Comparison of ENCODE assay signal across 8 mouse cellular contexts in genomic region chr15:77203255-77203981, GRCm38 (mm10).
DNase-seq lines count a peak whose midpoint lies in the region; ATAC-seq and TF ChIP-seq lines count a peak whose summit lies in the region.

No protein-coding gene starts in this region.

- TF ChIP-seq POLR2A in liver, adult 2 months (IDR thresholded peaks at IDR 0.05; ENCODE audit: extremely low read depth, insufficient read depth, low read length): no peak

- 67% methylated on average over 14 of the region's 14 CpGs for WGBS in forebrain, embryonic 12.5 days
- 54% methylated on average over 14 of the region's 14 CpGs for WGBS in hindbrain, embryonic 15.5 days
- WGBS in liver, adult 2 months: 22% methylated on average over 14 of the region's 14 CpGs
- 59% methylated on average over 14 of the region's 14 CpGs for WGBS in neural tube, embryonic 13.5 days

- TF ChIP-seq CTCF in liver, adult 2 months (IDR thresholded peaks at IDR 0.05; ENCODE audit: low read depth, low read length): no peak

- H3K27ac ChIP-seq in forebrain, embryonic 12.5 days: peak overlapping the region; percentile 61
- H3K27ac ChIP-seq in hindbrain, embryonic 15.5 days (replicated peaks): peak overlapping the region; percentile 45
- H3K27ac ChIP-seq in liver, adult 2 months (replicated peaks; ENCODE audit: insufficient read depth, low read depth, low read length): peak overlapping the region; percentile 90
- H3K27ac ChIP-seq in neural tube, embryonic 13.5 days (replicated peaks): peak overlapping the region; percentile 77

- no peaks in the 10 kb centered on the region for H3K27me3 ChIP-seq in forebrain, embryonic 12.5 days
- H3K27me3 ChIP-seq in hindbrain, embryonic 15.5 days: no peaks in the 10 kb centered on the region
- H3K27me3 ChIP-seq in liver, adult 2 months (ENCODE audit: control insufficient read depth, insufficient read depth, low read length): no peaks in the 10 kb centered on the region
- no peaks in the 10 kb centered on the region for H3K27me3 ChIP-seq in neural tube, embryonic 13.5 days

- no peak; the same call in 1 of the 2 replicates for ATAC-seq in forebrain, embryonic 12.5 days (ENCODE audit: low FRiP score)
- ATAC-seq in hindbrain, embryonic 15.5 days (ENCODE audit: low FRiP score, low read depth): peak; percentile 52; the same call in 1 of the 2 replicates
- ATAC-seq in neural tube, embryonic 13.5 days (ENCODE audit: low read depth): peak; percentile 61; the same call in 1 of the 2 replicates

- H3K9me3 ChIP-seq in forebrain, embryonic 12.5 days: no peaks in the 10 kb centered on the region
- no peaks in the 10 kb centered on the region for H3K9me3 ChIP-seq in hindbrain, embryonic 15.5 days
- H3K9me3 ChIP-seq in neural tube, embryonic 13.5 days: no peaks in the 10 kb centered on the region

- no peak overlapping the region; the same call in 1 of the 2 replicates for H3K9ac ChIP-seq in forebrain, embryonic 12.5 days
- H3K9ac ChIP-seq in hindbrain, embryonic 15.5 days: no peak overlapping the region
- peak overlapping the region; percentile 37 for H3K9ac ChIP-seq in liver, adult 2 months (ENCODE audit: low read depth, low read length)
- no peak overlapping the region for H3K9ac ChIP-seq in neural tube, embryonic 13.5 days

- peak; percentile 93 for DNase-seq in heart, adult 11 months
- DNase-seq in heart, adult 8-10 months (ENCODE audit: low spot score): no peak
- peak; percentile 99 for DNase-seq in liver, adult 2 months (ENCODE audit: extremely low read depth, low read depth, low spot score)
- no peak for DNase-seq in spleen, adult 12 weeks (ENCODE audit: low spot score)
- no peak for DNase-seq in thymus, postnatal 4 days

- peaks cover 19% of the 10 kb centered on the region for H3K79me2 ChIP-seq in liver, adult 2 months (ENCODE audit: control insufficient read depth, insufficient read depth, low read length)

- H3K4me3 ChIP-seq in forebrain, embryonic 12.5 days (replicated peaks): no peak overlapping the region
- H3K4me3 ChIP-seq in hindbrain, embryonic 15.5 days: no peak overlapping the region
- peak overlapping the region; percentile 22; the same call in 1 of the 2 replicates for H3K4me3 ChIP-seq in liver, adult 2 months (ENCODE audit: insufficient read depth, low read depth, low read length)
- H3K4me3 ChIP-seq in neural tube, embryonic 13.5 days: no peak overlapping the region

- H3K36me3 ChIP-seq in forebrain, embryonic 12.5 days (replicated peaks): no peaks in the 10 kb centered on the region
- no peaks in the 10 kb centered on the region for H3K36me3 ChIP-seq in hindbrain, embryonic 15.5 days
- no peaks in the 10 kb centered on the region for H3K36me3 ChIP-seq in liver, adult 2 months (ENCODE audit: control insufficient read depth, insufficient read depth, low read length)
- H3K36me3 ChIP-seq in neural tube, embryonic 13.5 days: no peaks in the 10 kb centered on the region

- H3K4me1 ChIP-seq in forebrain, embryonic 12.5 days: peaks cover 27% of the 10 kb centered on the region
- H3K4me1 ChIP-seq in hindbrain, embryonic 15.5 days (replicated peaks): peaks cover 27% of the 10 kb centered on the region
- H3K4me1 ChIP-seq in liver, adult 2 months (ENCODE audit: control insufficient read depth, insufficient read depth, low read length): peaks cover 37% of the 10 kb centered on the region
- H3K4me1 ChIP-seq in neural tube, embryonic 13.5 days (replicated peaks): peaks cover 35% of the 10 kb centered on the region

- H3K4me2 ChIP-seq in forebrain, embryonic 12.5 days: no peak overlapping the region
- no peak overlapping the region for H3K4me2 ChIP-seq in hindbrain, embryonic 15.5 days
- no peak overlapping the region for H3K4me2 ChIP-seq in neural tube, embryonic 13.5 days

Comparison
In these comparisons a context has a peak if more than half of its experiments do, and no peak if none do; other contexts are left out.
1. DNase-seq: peak in heart, adult 11 months (single experiment) and liver, adult 2 months (single experiment); none in heart, adult 8-10 months (single experiment), spleen, adult 12 weeks (single experiment) and thymus, postnatal 4 days (single experiment).
2. Peak in every context shown above with its lines, with median percentiles within 50 percentile points of each other: H3K27ac ChIP-seq.